Mouse (Mus musculus): ENCODE data around the gene Zfp330. TPM values are rescaled to one million over a fixed set of nuclear protein-coding genes. Genes with fewer than 3 reads are reported as not detected.

Zfp330 gene
- total RNA-seq (2022) = 10 to 100 TPM; 33.1 to 37.6 (median 36.7) TPM

DNA sequence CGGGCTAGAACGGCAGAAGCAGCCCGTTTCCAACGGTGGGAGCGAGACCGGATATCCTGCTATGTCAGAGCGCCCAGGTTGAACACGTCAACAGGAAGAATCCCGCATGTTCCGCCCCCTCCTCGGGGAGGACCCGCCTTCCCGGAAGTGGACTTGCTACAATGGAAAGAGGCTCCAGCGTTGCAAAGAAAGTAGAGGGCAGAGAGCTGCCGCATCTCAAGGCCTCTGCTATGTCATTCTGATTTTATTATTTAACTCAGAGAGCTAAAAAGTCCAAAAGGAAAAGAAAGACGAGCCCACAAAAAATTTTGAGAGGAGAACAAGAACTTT is at the start of gene Zfp330:
Gene Zfp330 (minus strand): TSS at position 68 of the 330 bp plus-strand sequence.
- peak; percentile 91 to 93 for DNase-seq (ENCODE audit: low spot score in 2 of 2)

DNA sequence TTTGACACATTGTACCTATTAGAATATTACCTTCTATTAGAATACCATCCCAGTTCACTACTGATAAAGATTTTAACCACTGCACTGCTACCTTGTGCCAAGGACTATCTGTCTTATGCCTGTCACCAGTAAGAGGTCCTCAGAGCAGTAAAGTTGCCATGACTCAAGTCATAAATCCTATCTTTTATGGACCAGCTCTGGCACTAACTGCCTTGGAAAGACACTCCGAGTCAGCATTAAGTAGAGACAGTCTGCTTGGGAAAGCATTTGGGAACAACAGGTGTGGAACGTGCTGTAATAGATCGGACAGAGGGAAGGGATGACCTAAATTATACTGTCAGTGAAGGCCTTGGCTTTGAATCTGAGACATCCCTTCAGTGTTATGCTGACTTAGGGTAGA is 4.0 kb upstream of the Zfp330 start:
- DNase-seq (ENCODE audit: low spot score in 2 of 2) = no peak

DNA sequence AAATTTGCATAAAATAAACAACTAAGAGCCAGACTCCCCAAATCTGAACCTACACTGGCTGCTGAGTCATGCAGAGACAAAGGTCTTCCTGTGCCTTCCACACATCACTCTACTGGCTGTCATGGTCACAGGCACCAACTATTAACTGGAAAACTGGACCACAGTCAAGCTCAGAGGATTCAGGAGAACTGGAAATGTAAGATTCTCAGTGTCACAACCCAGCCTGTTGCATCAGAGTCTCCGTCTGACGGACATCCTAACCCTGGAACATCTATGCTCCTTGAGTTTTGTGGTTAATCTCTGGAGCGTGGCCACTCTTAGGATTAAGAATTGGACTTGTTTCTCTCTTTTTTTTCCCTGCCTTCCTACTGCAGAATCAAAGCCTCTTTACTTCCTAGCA is 3.4 kb upstream of the Zfp330 start:
- DNase-seq (ENCODE audit: low spot score in 2 of 2) = no peak

DNA sequence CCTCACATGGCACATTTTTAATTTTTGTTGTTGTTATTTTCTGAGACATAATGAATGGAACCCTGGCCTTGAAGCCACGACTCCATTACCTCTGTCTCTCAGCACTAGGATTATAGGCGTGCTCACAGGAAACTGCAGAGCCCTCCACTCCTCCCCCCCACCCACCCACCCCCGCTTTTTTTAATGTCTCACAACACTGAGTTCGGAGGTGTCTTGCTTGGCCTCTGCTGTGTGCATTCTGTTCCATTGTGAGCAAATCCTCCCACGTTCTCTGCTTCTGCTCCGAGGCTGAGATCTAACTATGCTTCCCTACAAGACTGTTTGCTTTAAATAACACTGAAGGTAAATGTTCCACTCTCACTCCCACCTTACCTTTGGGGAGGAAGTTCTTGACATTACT is 522 bp upstream of the Zfp330 start:
- peak in 1 of 2 experiments; percentile 10 for DNase-seq (ENCODE audit: low spot score in 2 of 2)

DNA sequence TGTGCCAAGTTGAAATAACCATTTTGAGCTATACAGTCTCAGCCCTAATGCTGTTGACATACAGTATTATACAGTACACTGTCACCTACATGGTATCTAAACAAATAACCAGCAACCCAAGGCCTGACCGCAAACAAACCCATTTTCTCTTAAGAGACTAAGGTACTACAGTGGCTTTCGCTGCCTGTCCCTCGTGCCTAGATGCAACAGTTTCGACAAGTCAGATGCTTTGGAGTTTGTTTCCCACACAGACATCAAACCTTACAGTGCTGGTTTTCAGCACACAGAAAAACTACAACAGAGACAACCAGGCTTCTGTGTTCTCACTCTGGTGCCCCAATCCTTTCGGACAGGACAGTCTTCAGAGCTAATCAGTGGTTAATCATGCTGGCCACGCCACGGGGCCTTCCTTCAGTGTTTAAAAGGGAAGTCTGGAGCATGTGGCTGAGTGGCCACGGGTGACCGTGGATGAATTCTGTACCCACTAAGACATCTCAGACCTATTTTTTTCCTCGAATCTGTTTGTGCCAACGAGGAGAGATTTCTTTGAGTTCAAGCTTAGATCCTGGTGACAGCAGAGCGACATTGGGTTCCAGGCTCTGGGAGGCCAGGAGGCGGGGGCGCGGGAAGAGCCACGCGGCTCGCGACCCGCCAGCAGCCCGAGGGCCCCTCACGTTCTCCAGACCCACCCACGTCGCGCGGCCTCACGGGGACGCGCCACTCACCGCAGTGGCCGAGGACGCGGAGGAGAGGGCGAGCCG is 448 bp downstream of the Zfp330 start:
- DNase-seq (ENCODE audit: low spot score in 2 of 2) = no peak

DNA sequence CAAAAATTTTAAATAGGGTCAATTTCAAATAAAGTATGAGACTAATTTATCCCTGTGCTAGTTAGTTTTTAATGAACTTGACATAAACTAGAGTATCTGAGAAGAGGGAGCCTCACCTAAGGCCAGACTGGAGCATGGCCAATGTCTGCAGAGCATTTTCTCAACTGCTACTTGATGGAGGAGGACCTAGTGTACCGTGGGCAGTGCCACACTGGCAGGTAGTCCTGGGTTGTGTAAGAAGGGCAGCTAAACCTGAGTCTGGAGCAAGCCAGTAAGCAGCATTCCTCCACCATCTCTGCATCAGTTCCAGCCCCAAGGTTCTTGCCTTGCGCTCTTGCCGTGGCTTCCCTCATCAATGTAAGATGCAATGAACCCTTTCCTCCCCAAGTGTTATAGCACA is 3.1 kb downstream of the Zfp330 start:
- no peak for DNase-seq (ENCODE audit: low spot score in 2 of 2)

DNA sequence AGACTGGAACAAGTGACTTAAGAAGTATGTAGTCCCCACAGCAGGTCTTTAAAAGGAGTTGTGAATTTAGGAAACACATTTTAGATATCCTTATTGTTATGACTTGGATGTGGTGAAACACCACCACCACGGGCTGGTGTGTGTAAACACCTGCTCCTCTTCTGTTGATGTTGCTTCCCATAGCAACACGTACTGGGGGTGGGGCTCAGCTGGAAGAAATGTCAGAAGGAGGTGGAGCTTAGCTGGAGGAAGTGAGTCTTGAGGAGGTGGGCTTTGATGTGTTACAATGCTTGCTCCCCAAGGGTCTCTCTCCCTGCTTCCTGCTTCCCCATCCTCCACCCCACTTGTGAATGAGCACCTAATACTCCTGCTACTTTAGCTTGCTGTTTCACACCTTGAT is 14.9 kb downstream of the Zfp330 start:
- DNase-seq (ENCODE audit: low spot score in 2 of 2) = no peak

DNA sequence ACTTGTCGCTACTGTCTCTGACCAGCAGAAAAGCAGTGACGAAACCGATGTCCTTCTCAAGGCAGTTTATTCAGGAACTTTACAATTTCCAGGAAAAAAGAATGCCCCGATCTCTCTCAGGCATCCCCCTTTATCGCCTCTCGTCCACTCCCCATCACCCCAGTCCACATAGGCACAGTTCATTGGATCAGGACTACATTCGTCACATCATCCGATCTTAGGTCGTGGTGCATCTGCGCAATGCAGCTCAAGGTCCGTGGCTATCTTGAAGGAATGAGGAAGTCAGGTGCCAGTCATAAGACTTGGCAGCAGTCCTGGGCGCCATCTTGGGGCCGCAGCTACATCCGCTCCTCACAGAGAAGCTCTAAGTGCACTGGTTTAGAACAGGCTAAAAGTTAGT is 19.0 kb downstream of the Zfp330 start:
- DNase-seq (ENCODE audit: low spot score in 2 of 2) = no peak

DNA sequence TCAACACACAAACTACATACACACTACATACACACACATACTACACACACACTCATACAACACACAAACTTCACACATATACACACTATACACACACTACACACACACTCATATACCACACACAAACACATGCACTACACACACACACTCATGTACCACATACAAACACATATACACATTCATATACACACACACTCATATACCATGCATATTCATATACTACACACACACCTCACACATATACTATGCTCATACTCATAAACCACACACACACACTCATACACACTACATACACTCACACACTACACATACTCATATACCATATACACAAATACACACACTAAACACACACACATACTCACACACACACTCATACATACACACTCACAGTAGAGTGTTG is 27.3 kb downstream of the Zfp330 start:
- DNase-seq (ENCODE audit: low spot score in 2 of 2) = no peak

DNA sequence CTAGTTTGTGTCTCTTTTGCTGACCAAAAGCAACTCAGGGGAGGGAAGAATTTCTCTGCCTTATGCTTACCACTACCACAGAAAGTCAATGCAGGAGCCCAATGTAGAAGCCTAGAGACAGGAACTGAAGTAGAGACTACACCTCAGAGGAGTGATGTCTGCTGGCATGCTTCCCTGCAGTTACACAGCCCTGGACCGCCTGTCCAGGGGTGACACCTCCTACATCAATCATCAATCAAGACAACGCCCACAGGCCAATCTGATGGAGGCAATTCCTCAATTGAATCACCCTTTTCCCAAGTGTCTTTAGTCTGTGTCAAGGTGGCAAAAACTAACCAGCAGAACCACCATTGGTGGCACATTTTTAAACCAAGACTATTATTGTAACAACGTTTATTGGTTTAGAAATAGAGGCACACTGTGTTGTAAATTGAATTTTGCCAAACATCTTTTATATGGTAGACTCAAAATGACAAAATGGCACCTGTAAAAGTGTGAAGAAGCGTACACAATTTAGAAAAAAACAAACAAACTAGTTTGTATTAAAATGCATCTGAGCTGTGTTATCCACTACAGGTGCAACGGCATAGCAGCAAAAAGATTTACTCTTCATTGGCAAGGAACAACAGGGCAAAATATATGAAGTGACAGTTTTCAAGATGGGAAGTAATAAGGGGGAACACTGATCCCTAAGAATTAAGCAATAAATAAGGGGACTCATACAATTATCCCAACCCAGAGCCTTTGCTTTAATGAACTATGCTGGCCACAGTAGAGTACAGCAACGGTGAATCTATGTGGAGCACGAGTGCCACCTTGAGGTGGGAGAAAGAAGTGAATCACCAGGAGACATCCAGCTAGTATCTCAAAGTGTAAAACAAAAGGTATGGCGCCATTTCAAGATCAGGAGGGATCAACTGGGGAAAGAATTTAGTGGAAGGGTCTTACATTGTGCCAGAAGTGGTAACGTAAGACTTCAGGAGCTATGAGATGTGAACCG is 29.8 kb downstream of the Zfp330 start:
- peak; percentile 29 to 68 for DNase-seq (ENCODE audit: low spot score in 2 of 2)

Other genes starting within 250 kb of the Zfp330 start
- gene Rnf150, start 89.2 kb upstream of the Zfp330 start, total RNA-seq (2022) = 10 to 100 TPM; 46.3 to 55.5 (median 49.9) TPM